Mouse (Mus musculus): ENCODE measurements around the gene Gm28827.
"Not testable (repeated sequence)": the region's sequence is repeated elsewhere in the genome, so short reads cannot be mapped to it uniquely, and the experiment has no call there.

The Gm28827 gene

DNA sequence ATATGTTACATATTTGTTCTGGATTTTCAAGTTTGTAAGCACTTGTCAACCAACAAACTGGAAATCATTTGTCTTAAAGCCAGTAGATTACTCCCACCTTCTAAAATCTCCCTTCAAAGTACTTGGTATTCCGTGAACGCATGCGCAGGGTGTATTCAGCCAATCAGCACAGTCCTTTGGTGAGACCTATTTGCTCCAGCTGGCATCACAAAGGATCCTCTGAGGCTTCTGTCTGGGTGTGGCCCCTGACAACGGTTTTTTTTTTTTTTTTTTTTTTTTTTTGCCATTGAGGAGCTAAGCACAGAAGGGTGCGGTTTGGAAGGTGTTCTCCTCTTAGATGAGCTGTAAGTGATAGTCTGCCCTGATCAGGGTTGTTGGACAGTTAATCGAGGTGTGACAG is at the start of gene Gm28827:
TSS of gene Gm28827 (plus strand) at position 301 of the 400 bp plus-strand sequence.
- DNase-seq (ENCODE audit: low spot score), result not testable (repeated sequence)
